Mouse (Mus musculus) MEL (cell line): Measurements from ENCODE around the gene Olfml3. TPM values are rescaled to one million over a fixed set of nuclear protein-coding genes. Genes with fewer than 3 reads are reported as not detected.
A peak's percentile ranks its signal among the peaks of the same experiment; 100 is the strongest.

Experiments used
- DNase-seq: peaks from one replicate; pipeline ENCODE4 v3.0.0; 2011; ENCODE audit warnings: low read depth, low spot score
- H3K27ac ChIP-seq: 2 replicates; pipeline ENCODE4 v1.5.1; 2012; ENCODE audit warnings: low read depth, mild to moderate bottlenecking, control low read depth, low read length, moderate library complexity; ENCODE audit not compliant: control insufficient read depth
- H3K27me3 ChIP-seq, 2 experiments: fragments of 150-350 bp in 1 of 2; sonication (generic) in 1 of 2; 2 replicates each; pipeline ENCODE4 v1.6.1; 2012; ENCODE audit warnings: low read length in 2 of 2, mild to moderate bottlenecking in 2 of 2, improper control_type of control experiment in 1 of 2, moderate library complexity in 1 of 2; ENCODE audit not compliant: insufficient read depth in 2 of 2, control insufficient read depth in 1 of 2
- H3K36me3 ChIP-seq, 2 experiments: 2 replicates each; pipeline ENCODE4 v1.6.1; 2012 to 2014; ENCODE audit warnings: low read length in 2 of 2, improper control_type of control experiment in 1 of 2, inconsistent platforms in 1 of 2, mild to moderate bottlenecking in 1 of 2; ENCODE audit not compliant: insufficient read depth in 2 of 2, control insufficient read depth in 1 of 2
- H3K4me1 ChIP-seq, 2 experiments: fragments of 150-350 bp in 1 of 2; sonication (generic) in 1 of 2; 2 replicates each; pipeline ENCODE4 v1.6.1; 2012; ENCODE audit warnings: low read length in 2 of 2, improper control_type of control experiment in 1 of 2, mild to moderate bottlenecking in 1 of 2; ENCODE audit not compliant: insufficient read depth in 2 of 2, control insufficient read depth in 1 of 2
- H3K4me3 ChIP-seq, 2 experiments: fragments of 150-350 bp in 1 of 2; sonication (generic) in 1 of 2; 2 replicates each; pipeline ENCODE4 v1.5.1; 2012; ENCODE audit warnings: low read depth in 2 of 2, low read length in 2 of 2, mild to moderate bottlenecking in 2 of 2, moderate library complexity in 2 of 2, control low read depth in 1 of 2, improper control_type of control experiment in 1 of 2; ENCODE audit not compliant: control insufficient read depth in 1 of 2, insufficient read depth in 1 of 2
- H3K79me2 ChIP-seq: 2 replicates; pipeline ENCODE4 v1.6.1; 2012; ENCODE audit warnings: mild to moderate bottlenecking, low read length, moderate library complexity; ENCODE audit not compliant: control insufficient read depth, poor library complexity, insufficient read depth
- H3K9ac ChIP-seq: 2 replicates; pipeline ENCODE4 v1.6.1; 2012; ENCODE audit warnings: low read depth, mild to moderate bottlenecking, control low read depth, low read length, moderate library complexity; ENCODE audit not compliant: control insufficient read depth, poor library complexity, severe bottlenecking
- H3K9me3 ChIP-seq: fragments of 150-350 bp; sonication (generic); replicated peaks from 2 replicates; pipeline ENCODE4 v1.6.1; 2012; ENCODE audit warnings: mild to moderate bottlenecking, low read length, improper control_type of control experiment, moderate library complexity; ENCODE audit not compliant: insufficient read depth
- CHD1 ChIP-seq: IDR thresholded peaks from 2 replicates; pipeline ENCODE4 v1.6.1; 2012; ENCODE audit warnings: low read depth, mild to moderate bottlenecking, inconsistent platforms, low read length, improper control_type of control experiment
- CTCF ChIP-seq, 3 experiments: IDR thresholded peaks in 2 of 3; conservative IDR thresholded peaks in 1 of 3; 2 replicates each; pipeline ENCODE4 v1.5.1; 2011 to 2012; ENCODE audit warnings: low read length in 3 of 3, low read depth in 2 of 3, mild to moderate bottlenecking in 2 of 3, improper control_type of control experiment in 1 of 3, inconsistent platforms in 1 of 3, mixed read lengths in 1 of 3, moderate library complexity in 1 of 3; ENCODE audit not compliant: control insufficient read depth in 1 of 3, insufficient read depth in 1 of 3, poor library complexity in 1 of 3, severe bottlenecking in 1 of 3
- E2F4 ChIP-seq: IDR thresholded peaks from 2 replicates; pipeline ENCODE4 v1.6.1; 2011; ENCODE audit warnings: low read depth, low read length, improper control_type of control experiment, borderline replicate concordance
- ELF1 ChIP-seq: IDR thresholded peaks from 2 replicates; pipeline ENCODE4 v1.6.1; 2014; ENCODE audit warnings: low read depth, mild to moderate bottlenecking, inconsistent platforms, low read length, improper control_type of control experiment, moderate library complexity
- EP300 ChIP-seq, 2 experiments: IDR thresholded peaks; 2 replicates each; pipeline ENCODE4 v1.6.1; 2011; ENCODE audit warnings: improper control_type of control experiment in 2 of 2, low read length in 2 of 2, low read depth in 1 of 2, mild to moderate bottlenecking in 1 of 2
- ETS1 ChIP-seq: IDR thresholded peaks from 2 replicates; pipeline ENCODE4 v1.6.1; 2012; ENCODE audit warnings: low read depth, mild to moderate bottlenecking, inconsistent platforms, low read length, improper control_type of control experiment, moderate library complexity
- HCFC1 ChIP-seq: IDR thresholded peaks from 2 replicates; pipeline ENCODE4 v1.6.1; 2012; ENCODE audit warnings: low read depth, mild to moderate bottlenecking, inconsistent platforms, low read length, improper control_type of control experiment, moderate library complexity
- JUND ChIP-seq: IDR thresholded peaks from 2 replicates; pipeline ENCODE4 v1.6.1; 2011; ENCODE audit warnings: low read depth, mild to moderate bottlenecking, improper control_type of control experiment, low read length
- MAX ChIP-seq: IDR thresholded peaks from 2 replicates; pipeline ENCODE4 v1.6.1; 2011; ENCODE audit warnings: low read length, improper control_type of control experiment
- MAZ ChIP-seq: IDR thresholded peaks from 2 replicates; pipeline ENCODE4 v1.6.1; 2012; ENCODE audit warnings: low read depth, mild to moderate bottlenecking, inconsistent platforms, low read length, improper control_type of control experiment
- MEF2A ChIP-seq: IDR thresholded peaks from 2 replicates; pipeline ENCODE4 v1.6.1; 2014; ENCODE audit warnings: low read depth, mild to moderate bottlenecking, inconsistent platforms, low read length, improper control_type of control experiment; ENCODE audit not compliant: poor library complexity, insufficient replicate concordance, severe bottlenecking; ENCODE audit errors: extremely low read depth
- MYC ChIP-seq: IDR thresholded peaks from 2 replicates; pipeline ENCODE4 v1.6.1; 2011; ENCODE audit warnings: low read depth, mild to moderate bottlenecking, low read length, improper control_type of control experiment, moderate library complexity
- NELFE ChIP-seq: IDR thresholded peaks from 2 replicates; pipeline ENCODE4 v1.6.1; 2011; ENCODE audit warnings: low read depth, low read length, improper control_type of control experiment
- POLR2AphosphoS2 ChIP-seq: IDR thresholded peaks from 2 replicates; pipeline ENCODE4 v1.6.1; 2011; ENCODE audit warnings: low read length, improper control_type of control experiment
- RAD21 ChIP-seq: IDR thresholded peaks from 2 replicates; pipeline ENCODE4 v1.6.1; 2011; ENCODE audit warnings: mild to moderate bottlenecking, low read depth, low read length, improper control_type of control experiment
- SMC3 ChIP-seq: IDR thresholded peaks from 2 replicates; pipeline ENCODE4 v1.6.1; 2011; ENCODE audit warnings: low read depth, low read length, improper control_type of control experiment
- TAL1 ChIP-seq: IDR thresholded peaks from 2 replicates; pipeline ENCODE4 v1.6.1; 2012; ENCODE audit warnings: mild to moderate bottlenecking, inconsistent platforms, low read length, moderate library complexity, mixed read lengths
- TCF12 ChIP-seq: IDR thresholded peaks from 2 replicates; pipeline ENCODE4 v1.6.1; 2014; ENCODE audit warnings: low read depth, mild to moderate bottlenecking, inconsistent platforms, low read length, improper control_type of control experiment, moderate library complexity
- ZC3H11A ChIP-seq: IDR thresholded peaks from 2 replicates; pipeline ENCODE4 v1.6.1; 2012; ENCODE audit warnings: low read depth, mild to moderate bottlenecking, inconsistent platforms, low read length, improper control_type of control experiment
- polyA plus RNA-seq, 2 experiments: library from polyadenylated mRNA; stranded (reverse) in 1 of 2; unstranded in 1 of 2; fragments of >175 nt in 1 of 2; fragments of >200 nt in 1 of 2; gene quantifications; 2 replicates each; pipeline versions ENCODE4 v1.2.1 to v1.2.4; 2012; ENCODE audit warnings: low replicate concordance in 2 of 2, low read depth in 1 of 2; ENCODE audit not compliant: insufficient read length in 2 of 2, insufficient read depth in 1 of 2, missing spikeins in 1 of 2
- total RNA-seq: library from RNA; depleted of rRNA; stranded (reverse); fragments of 300-350 nt; gene quantifications from 2 replicates; pipeline ENCODE4 v1.2.3, GENCODE M21; 2012

Olfml3 gene
- total and polyA plus RNA-seq, 3 experiments = 0.08 to 0.18 TPM; not detected in 1

GRCm38 (mm10) chr3:103739329-103739728 is 1.5 kb upstream of the Olfml3 start, which contains the start of gene Gm10964:
Gene Gm10964 (plus strand): TSS chr3:103739366.
- Histone ChIP-seq H3K9me3 (no peaks in the 10 kb centered on the region), H3K4me3 (peak within 1 kb of the TSS; percentile 48), H3K4me1 (no peaks in the 10 kb centered on the region), H3K79me2 (no peaks in the 10 kb centered on the region), H3K27ac (peak within 1 kb of the TSS; percentile 24; the same call in 1 of the 2 replicates), H3K9ac (peak within 1 kb of the TSS; percentile 46), H3K36me3 (peaks cover 0 to under 1% of the 10 kb centered on the region in 2 experiments; a peak in 1 of 4 replicates), H3K27me3 (no peaks in the 10 kb centered on the region)
- TF ChIP-seq ETS1 = no peak
- TF ChIP-seq E2F4 = no peak
- TF ChIP-seq CTCF (IDR thresholded peaks at IDR 0.05 in 2 of 3, conservative IDR thresholded peaks at IDR 0.05 in 1 of 3; ENCODE audit: control insufficient read depth in 1 of 3, insufficient read depth in 1 of 3, low read depth in 2 of 3, low read length in 3 of 3, poor library complexity in 1 of 3, severe bottlenecking in 1 of 3) = no peak
- TF ChIP-seq ZC3H11A = no peak
- no peak for TF ChIP-seq MAX
- TF ChIP-seq POLR2AphosphoS2 = no peak
- no peak for TF ChIP-seq HCFC1
- no peak for TF ChIP-seq SMC3
- no peak for TF ChIP-seq MYC
- DNase-seq = no peak

GRCm38 (mm10) chr3:103737061-103737754 is 593 bp downstream of the Olfml3 start:
- no peak for DNase-seq
- no peak overlapping the region for H3K27ac ChIP-seq
- no peak overlapping the region for H3K9ac ChIP-seq
- no peaks in the 10 kb centered on the region for H3K9me3 ChIP-seq
- no peaks in the 10 kb centered on the region for H3K4me1 ChIP-seq
- H3K36me3 ChIP-seq = no peaks in the 10 kb centered on the region
- no peak overlapping the region for H3K4me3 ChIP-seq
- no peaks in the 10 kb centered on the region for H3K79me2 ChIP-seq
- no peaks in the 10 kb centered on the region; a peak in 1 of 4 replicates for H3K27me3 ChIP-seq
- no peak for TF ChIP-seq MAZ
- TF ChIP-seq MEF2A = no peak
- no peak for TF ChIP-seq MYC
- TF ChIP-seq JUND = no peak
- TF ChIP-seq TCF12 = no peak
- no peak for TF ChIP-seq CHD1
- no peak for TF ChIP-seq HCFC1
- no peak for TF ChIP-seq TAL1
- no peak for TF ChIP-seq ELF1
- no peak for TF ChIP-seq EP300 (IDR thresholded peaks at IDR 0.05; ENCODE audit: low read depth in 1 of 2, low read length in 2 of 2)
- TF ChIP-seq NELFE = no peak
- TF ChIP-seq RAD21 = no peak
